Mouse (Mus musculus) megakaryocyte progenitor cell, adult 5-6 weeks (primary cell): ENCODE results near the gene Brd2. TPM values are rescaled to one million over a fixed set of nuclear protein-coding genes. Genes with fewer than 3 reads are reported as not detected.
A peak's percentile ranks its signal among the peaks of the same experiment; 100 is the strongest.

ENCODE experiments used
- ATAC-seq: replicated peaks from 2 replicates; pipeline ENCODE4 v1.8.0; 2016; ENCODE audit warnings: mild to moderate bottlenecking, moderate TSS enrichment, inconsistent platforms; ENCODE audit not compliant: poor library complexity
- total RNA-seq, 2 experiments: library from RNA; stranded (forward) in 1 of 2; stranded (reverse) in 1 of 2; fragments of 157-497, 149-512 nt in 1 of 2; fragments of 200-1000 nt in 1 of 2; gene quantifications; 2 replicates each; pipeline versions ENCODE4 v1.2.3 to v1.2.4; 2015 to 2017

The Brd2 gene
- total RNA-seq, 2 experiments from 2014 or later = 269 to 284 TPM

DNA sequence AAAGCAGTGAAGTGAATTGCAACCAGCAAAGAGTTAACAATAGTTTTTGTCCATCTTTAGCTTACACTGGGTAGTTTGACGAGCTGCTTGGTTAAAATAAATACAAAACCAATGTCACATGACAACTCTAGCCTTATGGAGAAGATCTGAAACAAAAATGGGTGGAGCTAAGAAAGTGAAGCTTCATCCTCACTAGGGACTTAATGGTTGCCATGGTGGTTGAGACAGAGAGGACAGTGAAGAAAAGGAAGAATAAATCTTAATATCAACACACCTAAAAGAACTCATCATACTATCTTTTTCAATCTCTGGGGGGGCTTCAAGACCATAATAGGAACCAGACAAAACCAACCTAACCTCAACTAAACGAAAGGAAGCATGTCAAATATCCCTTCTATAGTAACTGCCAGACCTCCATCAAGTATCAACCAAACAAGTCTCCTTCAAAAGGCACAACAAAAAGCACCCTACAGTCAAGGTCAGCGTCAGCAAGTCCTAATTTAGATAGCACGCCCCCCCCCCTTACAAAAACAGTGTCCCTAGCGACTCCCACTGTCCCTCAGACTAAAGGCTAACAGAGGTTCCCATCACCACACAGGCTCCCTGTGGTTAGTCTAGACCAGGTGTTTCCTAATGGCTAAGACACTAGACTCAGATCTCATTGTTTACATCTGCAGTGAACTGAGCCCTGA, 4.9 kb downstream of the Brd2 start:
- ATAC-seq = no peak

GRCm38 (mm10) chr17:34116736-34117370, 5.6 kb downstream of the Brd2 start:
- ATAC-seq = no peak

DNA sequence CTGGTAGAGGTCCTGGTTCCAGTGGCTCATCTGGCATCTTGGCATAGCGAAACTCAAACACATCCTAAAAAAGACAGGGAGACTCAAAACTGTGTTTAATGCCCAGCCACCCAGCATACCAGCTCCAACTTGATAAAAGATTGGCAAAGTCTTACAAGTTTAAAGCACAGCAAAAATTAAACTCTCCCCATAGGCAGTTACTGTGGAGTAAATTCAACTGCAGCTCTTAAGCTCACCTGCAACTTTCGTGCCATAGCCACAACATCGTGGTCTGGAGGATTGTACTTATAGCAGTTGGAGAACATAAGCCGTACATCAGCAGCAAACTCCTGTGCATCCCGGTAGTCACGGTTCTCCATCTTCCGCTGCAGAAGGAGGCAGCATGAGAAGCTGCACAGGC, 8.3 kb downstream of the Brd2 start:
- no peak for ATAC-seq

- ATAC-seq = no peak
Observed at GRCm38 (mm10) chr17:34110309-34110708, 12.1 kb downstream of the Brd2 start.

GRCm38 (mm10) chr17:34109806-34110195, 12.6 kb downstream of the Brd2 start:
- ATAC-seq = peak; percentile 19; the same call in 1 of the 2 replicates

GRCm38 (mm10) chr17:34109038-34109805, 13.2 kb downstream of the Brd2 start:
- peak; percentile 64 for ATAC-seq

DNA sequence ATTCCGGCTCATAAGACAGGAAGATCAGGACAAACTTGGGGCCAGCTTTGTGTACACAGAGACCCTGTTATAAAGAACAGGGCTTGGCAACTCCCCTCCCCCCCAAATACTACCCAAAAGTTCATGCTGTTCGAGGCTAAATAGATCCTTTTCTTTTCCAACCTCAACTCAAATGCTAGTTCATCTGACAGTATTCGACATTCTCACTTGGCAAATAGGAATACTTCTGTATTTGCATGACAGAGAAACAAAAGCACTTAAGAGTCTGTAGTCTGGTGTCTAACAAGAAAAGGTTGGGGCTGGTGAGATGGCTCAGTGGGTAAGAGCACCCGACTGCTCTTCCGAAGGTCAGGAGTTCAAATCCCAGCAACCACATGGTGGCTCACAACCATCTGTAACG, 14.0 kb downstream of the Brd2 start:
- no peak for ATAC-seq

DNA sequence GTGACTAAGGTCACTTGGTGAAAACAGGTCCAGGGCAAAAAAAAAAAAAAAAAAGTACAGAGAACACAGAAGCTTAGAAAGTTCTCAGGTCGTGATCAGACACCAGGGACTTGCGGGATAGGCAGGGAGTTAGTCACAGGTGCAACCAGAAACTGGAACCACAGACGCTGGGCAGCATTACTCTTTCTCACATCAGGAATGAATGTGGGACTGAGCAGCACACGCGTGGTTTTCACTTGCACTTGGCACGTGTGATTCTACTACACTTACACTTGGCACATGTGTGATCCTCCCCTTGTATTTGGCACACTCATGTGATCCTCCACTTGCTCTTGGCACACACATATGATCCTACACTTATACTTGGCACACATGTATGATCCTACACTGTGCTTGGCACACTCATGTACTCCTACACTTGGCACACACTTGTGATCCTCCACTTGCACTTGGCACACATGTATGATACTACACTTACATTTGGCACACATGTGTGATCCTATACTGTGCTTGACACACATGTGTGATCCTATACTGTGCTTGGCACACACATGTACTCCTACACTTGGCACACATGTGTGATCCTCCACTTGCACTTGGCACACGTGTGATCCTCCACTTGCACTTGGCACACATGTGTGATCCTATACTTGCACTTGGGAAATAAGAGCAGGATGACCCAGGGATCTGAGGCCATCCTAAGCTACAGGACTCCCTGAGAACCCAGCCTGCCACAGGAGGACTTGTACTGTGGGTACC, 15.1 kb downstream of the Brd2 start:
- no peak for ATAC-seq

- ATAC-seq = no peak
Observed at GRCm38 (mm10) chr17:34106555-34106954, 15.9 kb downstream of the Brd2 start.

DNA sequence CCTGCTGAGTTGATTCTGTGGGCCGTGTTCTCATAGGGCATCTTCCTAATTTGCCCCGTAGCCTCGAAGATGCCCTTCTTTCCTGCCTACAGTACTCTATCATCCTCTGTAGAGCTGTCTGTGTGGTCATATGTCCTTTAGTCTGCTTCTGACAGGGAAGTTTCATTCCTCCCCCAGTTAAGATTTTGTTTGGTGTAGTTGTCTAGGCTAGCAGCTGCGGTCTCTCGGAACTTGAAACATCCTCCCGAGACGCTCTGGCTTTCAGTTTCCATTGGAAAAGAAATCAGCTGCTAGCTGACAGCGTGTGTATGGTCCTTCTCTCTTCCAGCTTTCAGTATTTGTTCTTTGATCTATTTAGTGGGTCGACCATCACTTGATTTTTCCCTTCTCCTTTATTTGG, 17.6 kb downstream of the Brd2 start:
- ATAC-seq = no peak

- ATAC-seq = no peak
Observed at GRCm38 (mm10) chr17:34102831-34103230, 19.6 kb downstream of the Brd2 start.

DNA sequence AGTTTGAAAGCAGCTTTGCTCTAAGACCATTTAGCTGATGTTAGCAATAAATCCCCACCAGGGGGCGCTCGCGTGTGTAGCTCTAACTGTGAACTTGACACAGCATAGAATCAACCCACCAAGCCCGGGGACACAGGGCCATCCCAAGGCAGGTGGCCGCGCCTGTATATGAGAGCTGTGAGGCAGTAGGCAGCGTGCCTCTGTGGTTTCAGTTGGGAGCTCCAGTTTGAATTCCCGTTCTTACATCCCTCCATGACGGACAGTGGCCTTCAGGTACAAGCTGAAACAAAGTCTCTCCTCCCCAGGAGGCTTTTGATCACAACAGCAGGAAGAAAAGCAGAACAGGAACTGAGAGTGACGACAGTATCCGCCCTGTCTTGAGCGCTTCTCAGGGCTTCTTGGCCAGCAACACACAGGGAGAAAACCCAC, 20.8 kb downstream of the Brd2 start:
- ATAC-seq = peak; percentile 86

GRCm38 (mm10) chr17:34101185-34101584, 21.2 kb downstream of the Brd2 start:
- ATAC-seq = no peak

DNA sequence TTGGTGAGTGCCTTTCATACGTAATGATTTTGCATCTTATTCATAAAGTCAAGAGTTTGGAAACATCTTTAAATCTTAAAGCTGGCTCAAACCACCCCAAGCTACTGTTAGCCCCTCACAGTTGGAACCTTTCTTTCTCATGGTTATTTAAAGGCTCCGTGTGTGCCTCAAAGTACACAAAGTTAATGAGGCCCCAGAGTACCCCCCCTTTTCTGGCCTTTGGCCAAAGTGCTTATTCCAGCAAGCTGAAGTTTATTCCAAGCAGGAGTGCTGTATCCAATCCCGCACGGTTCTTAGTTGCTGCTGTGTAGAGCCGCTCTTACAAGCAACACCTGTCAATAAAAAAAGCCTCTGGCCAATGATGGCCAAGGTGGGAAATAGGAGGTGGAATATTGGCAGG, 22.9 kb downstream of the Brd2 start:
- no peak for ATAC-seq

DNA sequence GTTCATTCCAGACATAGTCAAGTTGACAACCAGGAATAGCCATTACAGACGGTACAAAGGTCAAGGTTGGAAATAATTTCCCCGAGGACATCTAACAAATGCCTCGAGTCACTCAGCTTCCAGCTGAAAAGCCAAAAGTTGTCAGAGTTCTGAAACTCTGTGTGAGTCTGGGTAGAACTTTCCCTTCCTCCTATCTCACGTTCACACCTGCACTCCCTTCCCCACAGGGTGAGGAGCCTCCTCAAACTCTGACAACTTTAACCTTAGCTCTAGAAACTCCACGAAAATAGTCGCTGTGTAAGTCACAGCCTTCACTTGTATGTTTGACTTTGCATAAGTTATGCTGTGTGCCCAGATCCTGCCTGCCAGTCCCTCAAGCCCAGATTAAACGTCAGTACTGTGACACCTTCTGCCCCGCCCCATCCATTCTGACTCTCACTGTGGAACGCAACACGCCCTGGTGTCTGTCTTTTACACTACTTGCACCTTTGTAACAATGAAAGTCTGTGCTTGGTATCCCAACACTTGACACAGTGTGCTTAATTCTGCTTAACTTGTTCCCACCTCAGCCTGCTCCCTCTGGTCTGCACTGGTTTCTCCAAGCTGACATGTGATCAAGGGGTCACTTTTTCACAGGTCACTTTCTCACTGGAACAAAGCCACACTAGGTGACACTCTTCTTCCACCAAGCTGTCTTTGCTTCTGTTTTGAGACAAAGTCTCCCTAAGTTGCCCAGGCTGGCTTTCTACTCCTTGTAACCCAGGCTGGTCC, 23.5 kb downstream of the Brd2 start:
- peak; percentile 38; the same call in 1 of the 2 replicates for ATAC-seq

GRCm38 (mm10) chr17:34097272-34097671, 25.2 kb downstream of the Brd2 start:
- ATAC-seq = no peak

DNA sequence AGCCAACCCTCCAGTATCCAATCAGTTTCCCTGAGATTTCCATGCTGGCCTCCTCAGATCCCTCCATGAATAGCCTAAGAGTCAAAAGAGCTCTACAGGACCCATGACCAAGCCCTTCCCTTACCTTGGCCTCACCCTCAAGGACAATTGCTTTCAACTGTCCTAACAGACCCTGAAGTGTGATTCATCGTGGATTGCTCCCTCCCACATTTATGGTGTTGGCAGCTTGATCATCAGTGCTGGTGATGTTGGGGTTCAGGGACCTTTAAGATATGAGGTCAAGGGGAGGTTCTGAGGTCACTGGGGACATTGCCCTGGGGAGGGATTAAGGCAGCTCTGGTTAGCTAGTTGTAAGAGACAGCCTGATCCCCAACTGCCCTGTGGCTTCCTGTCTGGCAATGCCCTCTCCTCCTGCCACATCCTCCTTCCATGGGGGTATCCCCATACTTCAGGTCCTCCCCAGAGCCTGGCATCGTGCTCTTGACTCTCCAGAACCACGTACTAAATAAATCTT, 25.9 kb downstream of the Brd2 start:
- ATAC-seq = no peak

DNA sequence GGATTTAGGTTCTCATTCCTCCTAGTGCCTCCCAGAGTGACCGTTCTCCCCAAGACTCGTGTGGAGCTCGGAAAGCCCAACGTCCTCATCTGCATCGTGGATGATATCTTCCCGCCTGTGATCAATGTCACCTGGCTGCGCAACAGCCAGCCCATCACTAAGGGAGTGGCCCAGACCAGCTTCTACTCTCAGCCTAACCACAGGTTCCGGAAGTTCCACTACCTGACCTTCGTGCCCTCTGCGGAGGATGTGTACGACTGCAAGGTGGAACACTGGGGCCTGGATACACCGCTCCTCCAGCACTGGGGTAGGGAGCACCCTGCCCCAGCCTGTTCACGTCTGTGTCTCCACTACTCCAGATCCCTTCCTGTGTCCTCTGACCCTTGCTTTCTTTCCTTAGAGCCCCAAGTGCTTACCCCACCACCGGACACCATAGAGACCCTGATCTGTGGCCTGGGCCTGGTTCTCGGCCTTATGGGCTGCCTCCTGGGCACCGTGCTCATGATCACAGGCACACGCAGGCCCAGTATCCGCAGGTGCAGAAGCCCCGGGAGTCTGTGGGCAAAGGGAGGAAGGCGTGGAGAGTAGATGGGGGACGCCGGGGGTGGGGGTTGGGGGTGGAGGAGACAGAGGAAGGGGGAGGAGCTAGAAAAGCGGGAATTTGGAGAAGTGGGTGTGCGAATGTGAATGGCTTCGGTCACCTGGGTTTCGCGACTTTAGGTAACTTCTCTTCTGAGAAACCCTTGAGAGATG, 28.0 kb downstream of the Brd2 start:
- ATAC-seq = no peak

- ATAC-seq = peak; percentile 64
Observed at GRCm38 (mm10) chr17:34093199-34093874, 29.1 kb downstream of the Brd2 start.
